Mouse (Mus musculus): ENCODE results near the gene Aloxe3.
"Not testable (repeated sequence)": the region's sequence is repeated elsewhere in the genome, so short reads cannot be mapped to it uniquely, and the experiment has no call there.

Aloxe3 gene

DNA sequence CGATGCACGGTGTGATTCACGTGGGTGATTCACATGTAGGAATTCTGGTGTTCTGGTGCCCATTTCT, at the start of gene Aloxe3:
Gene Aloxe3, plus strand, starts transcription at position 45 of the 67 bp plus-strand sequence.
- no peak for DNase-seq (ENCODE audit: low spot score)

- DNase-seq (ENCODE audit: low spot score) = no peak
These were observed 49.1 kb upstream of the Aloxe3 start for GRCm38 (mm10) chr11:69076572-69076971.

- DNase-seq (ENCODE audit: low spot score) = no peak
These were observed 48.4 kb upstream of the Aloxe3 start for GRCm38 (mm10) chr11:69077316-69077715.

DNA sequence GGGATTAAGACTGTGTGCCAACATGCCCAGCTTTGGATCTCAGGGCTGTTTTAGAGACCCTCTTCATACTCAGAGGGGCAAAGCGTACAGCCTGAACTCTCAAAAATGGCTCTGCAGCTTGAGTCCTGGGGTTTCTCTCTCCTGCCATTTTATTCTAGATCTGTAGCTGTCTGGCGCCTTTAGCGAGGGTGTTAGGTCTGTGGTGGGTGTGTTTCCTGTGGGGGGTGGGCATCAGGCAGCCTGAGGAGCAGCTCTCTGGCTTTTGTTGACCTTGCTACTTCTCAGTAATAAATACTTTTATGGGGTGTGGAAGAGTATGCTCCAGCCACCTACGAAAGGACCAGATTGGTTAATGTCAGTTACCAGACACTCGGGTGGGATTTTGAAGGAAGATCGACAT, 47.7 kb upstream of the Aloxe3 start:
- DNase-seq (ENCODE audit: low spot score) = no peak

DNA sequence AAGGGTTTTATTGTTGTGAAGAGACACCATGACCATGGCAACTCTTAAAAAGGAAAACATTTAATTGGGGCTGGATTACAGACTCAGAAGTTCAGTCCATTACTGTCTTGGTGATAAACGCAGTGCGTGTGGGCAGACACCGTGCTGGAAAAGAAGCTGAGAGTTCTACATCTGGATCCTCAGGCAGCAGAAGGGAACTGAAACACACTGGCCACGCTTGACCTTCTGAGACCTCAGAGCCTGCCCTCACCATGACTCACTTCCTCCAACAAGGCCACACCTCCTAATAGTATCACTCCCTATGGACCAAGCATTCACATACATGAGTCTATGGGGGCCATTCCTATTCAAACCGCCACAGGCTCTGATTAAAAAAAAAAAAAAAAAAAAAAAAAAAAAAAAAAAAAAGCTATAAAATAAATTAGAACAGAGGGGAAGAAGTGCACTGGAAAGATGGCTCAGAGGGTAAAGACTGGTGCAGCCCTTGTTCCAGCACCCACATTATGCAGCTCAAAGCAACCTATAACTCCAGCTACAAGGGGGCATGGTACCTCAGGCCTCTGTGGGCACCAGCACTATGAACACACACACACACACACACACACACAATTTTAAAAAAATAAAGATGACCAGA, 46.8 kb upstream of the Aloxe3 start:
- no peak for DNase-seq (ENCODE audit: low spot score)

DNA sequence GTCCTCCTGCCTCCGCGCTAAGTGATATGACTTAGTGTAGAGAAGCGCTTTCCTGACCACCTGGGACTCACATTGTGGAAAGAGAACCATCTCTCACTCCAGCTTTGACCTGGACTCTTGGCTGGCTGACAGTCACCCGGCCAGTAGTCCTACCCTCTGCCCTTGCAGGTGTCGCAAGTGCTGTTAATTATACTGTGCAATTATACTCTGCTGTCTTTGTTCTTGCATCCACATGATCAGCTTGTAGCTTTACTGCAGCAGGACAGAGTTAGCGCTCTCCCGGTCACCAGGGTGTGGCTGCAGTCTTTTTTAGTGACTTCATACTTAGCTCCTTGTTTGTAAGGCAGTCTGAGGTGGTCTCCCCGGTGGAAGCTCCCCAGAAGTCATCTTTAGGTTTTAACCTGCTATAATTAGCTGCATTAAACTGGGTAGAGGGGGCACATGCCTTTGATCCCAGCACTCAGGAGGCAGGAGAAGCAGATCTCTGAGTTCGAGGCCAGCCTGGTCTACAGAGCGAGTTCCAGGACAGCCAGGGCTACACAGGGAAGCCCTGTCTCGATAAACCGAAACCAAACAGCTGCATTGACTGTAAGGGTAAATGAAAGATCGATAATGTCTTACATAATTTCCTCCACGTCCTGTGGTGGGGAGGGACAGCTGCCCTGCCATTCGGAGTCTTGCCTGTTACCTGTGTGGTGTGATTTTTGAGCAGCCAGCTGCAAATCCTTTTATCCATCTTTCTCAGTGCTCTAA, 45.4 kb upstream of the Aloxe3 start:
- DNase-seq (ENCODE audit: low spot score) = no peak

- DNase-seq (ENCODE audit: low spot score) = no peak
These were observed 44.9 kb upstream of the Aloxe3 start for GRCm38 (mm10) chr11:69080855-69081222.

DNA sequence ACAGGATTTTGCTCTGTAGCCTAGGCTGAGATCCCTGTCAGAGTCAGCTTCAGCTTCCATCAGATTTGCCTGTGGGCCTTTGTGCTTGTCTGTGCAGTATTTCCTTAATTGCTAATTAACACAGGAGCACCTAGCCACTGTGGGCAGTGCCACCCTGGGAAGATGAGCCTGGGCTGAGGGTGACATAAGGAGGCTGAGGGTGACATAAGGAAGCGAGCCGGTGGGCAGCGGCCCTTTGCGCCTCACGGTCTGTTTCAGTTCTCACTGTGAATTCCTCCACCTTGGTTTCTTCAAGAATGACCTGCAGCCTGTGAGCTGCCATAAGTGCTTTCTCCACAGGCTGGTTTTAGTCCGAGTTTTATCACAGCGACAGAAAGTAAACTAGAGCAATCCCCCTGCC, 44.1 kb upstream of the Aloxe3 start:
- no peak for DNase-seq (ENCODE audit: low spot score)

GRCm38 (mm10) chr11:69085608-69086007, 40.1 kb upstream of the Aloxe3 start:
- no peak for DNase-seq (ENCODE audit: low spot score)

DNA sequence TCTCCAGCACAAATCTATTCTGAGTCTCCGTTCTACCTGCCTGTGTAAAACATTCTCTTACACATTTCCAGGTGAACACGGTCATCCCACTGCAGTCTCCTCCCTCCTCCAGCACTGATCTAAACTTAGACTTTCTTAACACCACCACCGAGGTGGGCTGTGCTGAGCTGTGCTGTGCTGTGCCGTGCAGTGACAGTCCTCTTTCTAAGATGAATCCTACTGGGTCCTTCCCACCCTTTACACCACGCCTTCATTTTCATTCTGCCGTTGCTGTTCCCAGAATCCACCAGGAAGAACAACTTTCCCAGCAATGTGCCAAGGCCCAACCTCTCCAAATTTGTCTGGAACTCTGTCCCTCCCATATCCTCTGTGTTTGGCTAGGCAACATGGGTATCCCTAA, 39.3 kb upstream of the Aloxe3 start:
- no peak for DNase-seq (ENCODE audit: low spot score)

GRCm38 (mm10) chr11:69087082-69087481, 38.6 kb upstream of the Aloxe3 start:
- no peak for DNase-seq (ENCODE audit: low spot score)

DNA sequence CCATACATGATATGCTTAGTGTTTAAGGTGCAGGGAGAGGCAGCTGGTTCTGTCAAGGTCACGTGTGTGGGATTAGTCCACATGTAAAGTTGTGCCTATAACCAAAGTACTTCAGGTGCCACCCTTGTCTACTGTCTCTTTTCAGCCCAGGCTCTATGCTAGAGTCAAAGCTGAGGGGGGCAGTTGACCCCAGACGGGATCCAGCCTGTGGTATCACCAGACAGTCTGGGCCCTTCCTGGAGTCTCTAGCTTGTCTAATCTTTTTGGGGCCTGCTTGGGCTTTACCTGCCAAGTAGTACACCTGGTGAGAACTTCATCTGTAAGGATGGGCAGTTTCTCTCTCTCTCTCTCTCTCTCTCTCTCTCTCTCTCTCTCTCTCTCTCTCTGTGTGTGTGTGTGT, 38.1 kb upstream of the Aloxe3 start:
- no peak for DNase-seq (ENCODE audit: low spot score)

DNA sequence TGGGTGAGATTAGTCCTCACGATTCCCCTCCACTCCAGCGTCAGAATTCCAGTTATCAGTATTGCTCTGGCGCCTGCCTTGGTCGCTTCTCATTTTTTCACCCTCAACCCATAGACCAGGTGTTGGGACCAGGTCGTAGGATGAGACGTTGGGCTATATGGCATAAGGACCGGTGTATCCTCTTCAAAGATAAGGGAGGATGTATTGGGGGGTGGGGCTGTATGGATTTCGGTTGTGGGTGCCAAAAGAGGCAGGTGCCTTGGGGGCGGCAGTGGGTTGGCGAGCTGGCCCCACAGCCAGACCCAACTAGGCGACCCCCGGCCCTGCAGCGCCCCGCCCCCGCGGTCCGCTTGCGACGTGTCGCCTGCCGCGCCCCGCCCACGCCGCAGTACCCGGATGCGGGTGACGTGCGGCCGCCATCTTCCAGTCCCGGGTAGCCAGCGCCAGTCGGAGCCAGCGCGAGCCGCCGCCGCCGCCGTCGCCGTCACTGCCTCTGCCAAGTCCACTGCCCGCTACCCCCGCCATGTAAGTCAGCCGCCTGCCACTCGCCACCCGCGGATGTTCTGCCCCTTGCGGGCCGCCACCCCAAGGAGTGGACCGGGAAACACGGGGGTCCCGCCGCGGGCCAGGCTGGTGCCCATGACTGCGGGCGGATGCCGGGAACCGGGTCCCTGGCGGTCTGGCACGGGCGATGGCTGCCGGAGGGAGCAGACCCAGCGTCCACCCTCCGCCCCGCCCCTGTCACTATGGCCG, 37.4 kb upstream of the Aloxe3 start, which contains the start of gene Vamp2:
Gene Vamp2, plus strand, starts transcription at position 388 of the 753 bp plus-strand sequence.
- DNase-seq (ENCODE audit: low spot score) = peak; percentile 92

- DNase-seq (ENCODE audit: low spot score) = no peak
These were observed 36.7 kb upstream of the Aloxe3 start for GRCm38 (mm10) chr11:69088856-69089615.

- no peak for DNase-seq (ENCODE audit: low spot score)
These were observed 35.9 kb upstream of the Aloxe3 start for GRCm38 (mm10) chr11:69089616-69090290.

DNA sequence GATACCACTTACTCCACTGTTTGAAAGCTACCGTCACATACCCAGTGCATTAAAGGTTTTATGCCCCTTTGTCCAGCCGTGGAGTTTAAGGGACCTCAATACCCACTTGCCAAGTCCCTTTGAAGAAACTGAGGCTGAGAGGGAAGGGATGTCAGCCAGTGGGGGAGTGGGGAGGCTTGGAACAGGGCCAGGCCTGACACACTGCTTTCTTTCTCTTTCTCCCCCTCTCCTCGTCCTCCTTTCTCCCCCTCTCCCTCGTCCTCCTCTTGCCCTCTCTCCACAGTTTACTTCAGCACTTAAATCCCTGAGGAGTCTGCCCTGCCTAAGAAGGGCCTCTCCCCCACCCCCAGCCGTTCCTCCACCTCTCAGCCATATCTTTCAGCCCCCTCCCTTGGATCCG, 35.3 kb upstream of the Aloxe3 start:
- DNase-seq (ENCODE audit: low spot score) = no peak

GRCm38 (mm10) chr11:69091566-69092385, 33.9 kb upstream of the Aloxe3 start:
- DNase-seq (ENCODE audit: low spot score) = no peak

- peak; percentile 88 for DNase-seq (ENCODE audit: low spot score)
These were observed 33.3 kb upstream of the Aloxe3 start for GRCm38 (mm10) chr11:69092386-69092751.

GRCm38 (mm10) chr11:69092871-69093270, 32.8 kb upstream of the Aloxe3 start:
- DNase-seq (ENCODE audit: low spot score) = no peak

- not testable (repeated sequence) for DNase-seq (ENCODE audit: low spot score)
These were observed 31.8 kb upstream of the Aloxe3 start for GRCm38 (mm10) chr11:69093856-69094255.

- DNase-seq (ENCODE audit: low spot score) = peak; percentile 89
These were observed 30.8 kb upstream of the Aloxe3 start, which contains the start of gene Per1 for GRCm38 (mm10) chr11:69094697-69095429. Gene Per1, plus strand, starts transcription at chr11:69095217.

Data from urinary bladder, postnatal 25 days (tissue).